Mouse (Mus musculus) forebrain, embryonic 13.5 days (tissue): ENCODE data around the gene Gm42791. TPM values are rescaled to one million over a fixed set of nuclear protein-coding genes. Genes with fewer than 3 reads are reported as not detected.

Source experiments
- ATAC-seq: fragments of 200-750 bp; cut with Nextera tagmentation; 2 replicates; pipeline ENCODE4 v1.8.0; 2017
- H3K27ac ChIP-seq: fragments of 300-500 bp; sonication (generic); 2 replicates; pipeline ENCODE4 v1.5.1; 2015; ENCODE audit warnings: inconsistent platforms, mild to moderate bottlenecking, moderate library complexity
- H3K27me3 ChIP-seq: fragments of 300-500 bp; sonication (generic); 2 replicates; pipeline ENCODE4 v1.6.1; 2015; ENCODE audit warnings: mild to moderate bottlenecking, inconsistent platforms
- H3K36me3 ChIP-seq: fragments of 300-500 bp; sonication (generic); 2 replicates; pipeline ENCODE4 v1.6.1; 2015; ENCODE audit warnings: mild to moderate bottlenecking, inconsistent platforms; ENCODE audit not compliant: poor library complexity, severe bottlenecking
- H3K4me1 ChIP-seq: fragments of 300-500 bp; sonication (generic); 2 replicates; pipeline ENCODE4 v1.6.1; 2015; ENCODE audit warnings: inconsistent platforms
- H3K4me2 ChIP-seq: fragments of 300-500 bp; sonication (generic); 2 replicates; pipeline ENCODE4 v1.6.1; 2015; ENCODE audit warnings: inconsistent platforms, mild to moderate bottlenecking, moderate library complexity
- H3K4me3 ChIP-seq: fragments of 300-500 bp; sonication (generic); 2 replicates; pipeline ENCODE4 v1.5.1; 2015; ENCODE audit warnings: mild to moderate bottlenecking, inconsistent platforms
- H3K9ac ChIP-seq: fragments of 300-500 bp; sonication (generic); 2 replicates; pipeline ENCODE4 v1.6.1; 2015; ENCODE audit warnings: mild to moderate bottlenecking, inconsistent platforms
- H3K9me3 ChIP-seq: fragments of 300-500 bp; sonication (generic); replicated peaks from 2 replicates; pipeline ENCODE4 v1.6.1; 2016; ENCODE audit warnings: inconsistent platforms
- WGBS: fragments of 180-500 bp; shearing (Covaris S2); methylation state at CpG from one replicate; pipeline ENCODE4 v1.1.7; 2015; 5-methylcytosine and 5-hydroxymethylcytosine counted together
- polyA plus RNA-seq: library from polyadenylated mRNA; unstranded; fragments of >200 nt; fragmentation: Nextera tagmentation; extraction: Ambion mirVana; gene quantifications from 2 replicates; pipeline ENCODE4 v1.2.1, GENCODE M21; 2015

The Gm42791 gene
- polyA plus RNA-seq, 1 experiment from 2014 or later = 3.5 TPM

DNA sequence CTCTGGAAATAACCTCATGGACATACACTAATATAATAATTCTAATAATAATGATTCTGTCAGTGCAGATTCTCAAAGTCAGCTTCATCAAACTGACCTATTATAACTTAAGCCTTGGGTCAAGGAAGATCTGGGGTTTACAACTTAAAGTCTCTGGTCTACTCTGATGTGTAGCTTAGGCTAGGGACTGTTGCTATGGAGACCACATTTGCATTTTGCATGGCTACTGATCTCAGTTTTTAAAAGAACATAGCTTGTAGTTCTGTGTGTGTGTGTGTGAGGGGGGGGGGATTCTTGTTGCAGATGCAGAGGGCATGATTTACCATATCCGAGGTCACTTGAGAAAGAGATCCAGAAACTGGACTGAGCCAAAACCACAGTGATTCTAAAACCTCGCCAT, 49.2 kb downstream of the Gm42791 start:
- H3K4me2 ChIP-seq = no peak overlapping the region
- WGBS = 72% methylated on average over 2 of the region's 2 CpGs
- 0 out of 2 replicates have a peak, but pooled peaks cover 4% of the 10 kb centered on the region for H3K9me3 ChIP-seq
- ATAC-seq = no peak
- no peaks in the 10 kb centered on the region for H3K4me1 ChIP-seq
- no peak overlapping the region for H3K9ac ChIP-seq
- no peak overlapping the region for H3K4me3 ChIP-seq
- no peaks in the 10 kb centered on the region for H3K36me3 ChIP-seq
- H3K27ac ChIP-seq = no peak overlapping the region
- H3K27me3 ChIP-seq = no peaks in the 10 kb centered on the region

DNA sequence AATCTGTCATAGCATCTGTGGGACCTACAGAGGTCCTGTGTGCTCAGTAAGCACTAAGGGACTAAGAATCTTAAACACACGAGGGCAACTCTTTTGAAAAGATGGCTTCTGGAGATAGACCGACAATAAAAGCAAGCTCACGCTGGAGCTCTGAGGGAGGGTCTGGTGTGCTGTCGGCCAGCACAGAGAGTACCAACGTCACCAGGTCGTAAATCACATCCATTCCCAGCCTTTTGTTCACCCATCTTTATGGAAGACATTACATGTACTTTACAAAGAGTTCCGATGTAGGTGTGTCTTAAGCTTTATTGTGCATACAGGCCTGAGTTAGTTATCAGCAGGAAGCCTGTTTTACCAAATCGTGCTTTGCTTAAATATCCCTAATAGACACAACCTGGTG, 50.9 kb downstream of the Gm42791 start:
- no peak overlapping the region for H3K27ac ChIP-seq
- no peaks in the 10 kb centered on the region for H3K36me3 ChIP-seq
- WGBS = 75% methylated on average over 8 of the region's 8 CpGs
- no peaks in the 10 kb centered on the region for H3K27me3 ChIP-seq
- H3K9me3 ChIP-seq = 0 out of 2 replicates have a peak, but pooled peaks cover 4% of the 10 kb centered on the region
- ATAC-seq = no peak
- H3K4me3 ChIP-seq = no peak overlapping the region
- H3K4me2 ChIP-seq = no peak overlapping the region
- H3K9ac ChIP-seq = no peak overlapping the region
- H3K4me1 ChIP-seq = no peaks in the 10 kb centered on the region

DNA sequence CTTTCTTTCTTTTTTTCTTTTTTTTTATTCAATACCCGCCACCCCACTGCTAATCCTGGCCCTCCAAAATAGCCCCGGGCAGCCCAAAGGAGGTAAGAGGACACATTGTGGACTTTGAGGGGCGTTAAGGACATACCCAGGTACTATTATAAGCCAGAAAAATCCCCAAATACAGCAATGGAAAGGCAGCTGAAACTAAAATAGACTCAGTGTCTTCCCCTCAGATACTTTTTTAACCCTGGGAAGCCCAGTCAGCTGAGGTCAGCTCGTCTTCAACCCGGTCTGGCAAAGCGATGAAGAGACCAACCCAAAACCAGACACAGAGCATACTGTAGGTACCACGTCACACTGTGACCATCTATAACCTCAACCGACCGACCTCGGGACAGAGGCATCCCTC, 51.5 kb downstream of the Gm42791 start:
- no peak overlapping the region for H3K4me3 ChIP-seq
- H3K4me1 ChIP-seq = no peaks in the 10 kb centered on the region
- H3K9me3 ChIP-seq = 0 out of 2 replicates have a peak, but pooled peaks cover 4% of the 10 kb centered on the region
- ATAC-seq = no peak
- H3K27me3 ChIP-seq = no peaks in the 10 kb centered on the region
- WGBS = 73% methylated on average over 10 of the region's 10 CpGs
- no peaks in the 10 kb centered on the region for H3K36me3 ChIP-seq
- no peak overlapping the region for H3K9ac ChIP-seq
- H3K4me2 ChIP-seq = no peak overlapping the region
- H3K27ac ChIP-seq = no peak overlapping the region

DNA sequence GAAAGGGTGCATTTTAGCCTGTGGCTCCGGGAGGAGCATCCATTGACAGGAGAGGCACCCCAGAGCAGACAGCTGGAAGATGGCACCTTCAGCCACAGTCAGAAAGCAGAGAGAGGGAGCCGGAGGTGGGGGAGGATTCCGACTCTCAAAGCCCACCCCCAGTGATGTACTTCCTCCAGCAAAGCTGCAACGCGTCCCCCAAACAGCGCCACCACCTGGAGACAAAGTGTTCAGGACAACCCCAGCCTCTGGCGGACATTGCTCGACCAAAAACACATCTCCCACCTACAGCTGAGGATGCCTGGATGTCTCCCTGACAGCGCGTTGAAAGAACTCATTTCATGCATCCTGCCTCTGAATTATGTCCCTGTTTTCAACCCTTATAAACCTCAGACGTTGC, 52.0 kb downstream of the Gm42791 start:
- WGBS = 68% methylated on average over 11 of the region's 11 CpGs
- ATAC-seq = no peak
- no peak overlapping the region for H3K4me3 ChIP-seq

DNA sequence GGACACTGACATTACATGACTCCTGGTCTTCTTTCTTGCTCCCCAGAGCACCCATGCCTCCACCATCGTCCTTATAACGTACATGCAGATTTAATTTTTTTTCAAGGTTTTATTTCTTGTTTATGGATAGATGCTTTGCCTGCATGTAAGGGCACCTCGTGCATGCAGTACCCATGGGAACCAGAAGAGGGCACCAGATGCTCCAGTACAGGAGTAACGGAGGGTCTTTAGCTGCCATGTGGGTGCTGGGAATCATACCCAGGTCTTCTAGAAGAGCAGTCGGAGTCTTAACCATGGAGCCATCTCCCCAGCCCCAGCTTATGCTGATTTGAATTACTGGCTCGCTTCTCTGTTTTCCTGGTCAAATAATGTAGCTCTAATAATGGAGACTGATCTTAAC, 52.6 kb downstream of the Gm42791 start:
- Histone ChIP-seq H3K4me1 (no peaks in the 10 kb centered on the region), H3K9ac (no peak overlapping the region), H3K4me3 (no peak overlapping the region), H3K4me2 (no peak overlapping the region), H3K36me3 (no peaks in the 10 kb centered on the region), H3K27ac (no peak overlapping the region), H3K9me3 (0 out of 2 replicates have a peak, but pooled peaks cover 4% of the 10 kb centered on the region), H3K27me3 (no peaks in the 10 kb centered on the region)
- no peak for ATAC-seq
- WGBS = 96% methylated on average over 6 of the region's 6 CpGs

More for the DNA sequence above, 52.0 kb downstream of the Gm42791 start:
- Histone ChIP-seq H3K4me1 (no peaks in the 10 kb centered on the region), H3K9ac (no peak overlapping the region), H3K27ac (no peak overlapping the region), H3K27me3 (no peaks in the 10 kb centered on the region), H3K9me3 (0 out of 2 replicates have a peak, but pooled peaks cover 4% of the 10 kb centered on the region), H3K4me2 (no peak overlapping the region), H3K36me3 (no peaks in the 10 kb centered on the region)

DNA sequence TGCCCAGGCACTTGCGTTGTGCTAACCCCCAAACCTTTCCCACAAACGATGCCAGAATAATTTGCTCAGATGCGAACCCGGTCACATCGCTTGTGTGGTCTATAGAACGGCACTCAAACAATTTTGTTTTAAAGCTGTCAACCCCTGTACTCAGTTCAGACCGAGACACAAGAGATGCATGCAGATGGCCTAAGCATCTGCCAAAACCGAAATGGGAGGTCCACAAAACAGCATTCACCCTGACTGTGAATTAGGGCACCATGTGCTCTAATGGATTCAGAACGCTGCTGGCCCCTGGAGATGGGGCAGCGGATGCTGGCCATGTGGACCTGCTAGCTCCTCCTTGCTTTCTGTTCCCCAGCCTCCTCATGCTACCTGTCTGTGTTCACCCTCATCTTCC, 53.1 kb downstream of the Gm42791 start:
- Histone ChIP-seq H3K4me2 (no peak overlapping the region), H3K27me3 (no peaks in the 10 kb centered on the region), H3K36me3 (no peaks in the 10 kb centered on the region), H3K9ac (no peak overlapping the region), H3K4me1 (no peaks in the 10 kb centered on the region), H3K27ac (no peak overlapping the region), H3K4me3 (no peak overlapping the region), H3K9me3 (0 out of 2 replicates have a peak, but pooled peaks cover 4% of the 10 kb centered on the region)
- 80% methylated on average over 10 of the region's 10 CpGs for WGBS
- peak; percentile 30; the same call in 1 of the 2 replicates for ATAC-seq

GRCm38 (mm10) chr5:148939948-148940382, 55.0 kb downstream of the Gm42791 start:
- H3K4me2 ChIP-seq = no peak overlapping the region
- no peak overlapping the region for H3K4me3 ChIP-seq
- 0 out of 2 replicates have a peak, but pooled peaks cover 4% of the 10 kb centered on the region for H3K9me3 ChIP-seq
- H3K4me1 ChIP-seq = no peaks in the 10 kb centered on the region
- no peak for ATAC-seq
- no peaks in the 10 kb centered on the region for H3K27me3 ChIP-seq
- H3K27ac ChIP-seq = no peak overlapping the region
- no peaks in the 10 kb centered on the region for H3K36me3 ChIP-seq
- no peak overlapping the region for H3K9ac ChIP-seq
- WGBS = 72% methylated on average over 11 of the region's 11 CpGs

GRCm38 (mm10) chr5:148936516-148936951, 58.4 kb downstream of the Gm42791 start:
- Histone ChIP-seq H3K27me3 (no peaks in the 10 kb centered on the region), H3K9ac (no peak overlapping the region), H3K27ac (no peak overlapping the region), H3K4me2 (no peak overlapping the region), H3K4me3 (no peak overlapping the region), H3K4me1 (0 out of 2 replicates have a peak, but pooled peaks cover 3% of the 10 kb centered on the region), H3K9me3 (no peaks in the 10 kb centered on the region), H3K36me3 (no peaks in the 10 kb centered on the region)
- no peak for ATAC-seq
- 90% methylated on average over 3 of the region's 3 CpGs for WGBS

- no peak overlapping the region for H3K4me3 ChIP-seq
- H3K27ac ChIP-seq = no peak overlapping the region
- no peaks in the 10 kb centered on the region for H3K27me3 ChIP-seq
- 0 out of 2 replicates have a peak, but pooled peaks cover 3% of the 10 kb centered on the region for H3K4me1 ChIP-seq
- H3K4me2 ChIP-seq = no peak overlapping the region
- WGBS = 83% methylated on average over 6 of the region's 6 CpGs
- no peaks in the 10 kb centered on the region for H3K9me3 ChIP-seq
- H3K36me3 ChIP-seq = no peaks in the 10 kb centered on the region
- no peak for ATAC-seq
- H3K9ac ChIP-seq = no peak overlapping the region
Observed at GRCm38 (mm10) chr5:148935871-148936270, 59.1 kb downstream of the Gm42791 start.

GRCm38 (mm10) chr5:148935071-148935821, 59.7 kb downstream of the Gm42791 start:
- Histone ChIP-seq H3K9ac (no peak overlapping the region), H3K4me2 (no peak overlapping the region), H3K4me1 (0 out of 2 replicates have a peak, but pooled peaks cover 3% of the 10 kb centered on the region), H3K4me3 (no peak overlapping the region), H3K36me3 (no peaks in the 10 kb centered on the region), H3K27ac (no peak overlapping the region), H3K27me3 (no peaks in the 10 kb centered on the region), H3K9me3 (no peaks in the 10 kb centered on the region)
- no peak for ATAC-seq
- WGBS = 46% methylated on average over 7 of the region's 7 CpGs

DNA sequence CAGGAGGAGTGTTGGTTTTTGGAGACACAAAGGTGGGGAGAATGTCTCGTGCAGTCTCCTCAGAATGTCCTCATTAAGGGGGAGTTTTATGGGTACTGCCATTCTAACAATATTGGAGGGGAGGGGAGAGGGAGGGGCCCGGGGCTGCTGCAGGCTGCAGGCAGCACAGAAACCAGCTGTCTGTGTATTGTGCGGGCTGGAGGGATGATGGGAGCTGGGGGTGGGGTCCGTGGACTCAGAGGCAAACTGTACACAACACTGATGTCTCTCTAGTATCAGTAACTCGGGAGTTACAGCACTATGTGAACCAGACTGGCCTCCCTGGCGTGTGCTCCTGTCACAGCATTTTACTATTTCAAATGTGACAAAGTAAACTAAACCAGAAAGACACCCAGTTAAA, 60.5 kb downstream of the Gm42791 start:
- no peak overlapping the region for H3K9ac ChIP-seq
- no peak overlapping the region for H3K4me2 ChIP-seq
- peak; percentile 41; the same call in 1 of the 2 replicates for ATAC-seq
- H3K36me3 ChIP-seq = no peaks in the 10 kb centered on the region
- 0 out of 2 replicates have a peak, but pooled peaks cover 3% of the 10 kb centered on the region for H3K4me1 ChIP-seq
- H3K4me3 ChIP-seq = no peak overlapping the region
- H3K9me3 ChIP-seq = no peaks in the 10 kb centered on the region
- 55% methylated on average over 6 of the region's 6 CpGs for WGBS
- H3K27ac ChIP-seq = no peak overlapping the region
- H3K27me3 ChIP-seq = no peaks in the 10 kb centered on the region

DNA sequence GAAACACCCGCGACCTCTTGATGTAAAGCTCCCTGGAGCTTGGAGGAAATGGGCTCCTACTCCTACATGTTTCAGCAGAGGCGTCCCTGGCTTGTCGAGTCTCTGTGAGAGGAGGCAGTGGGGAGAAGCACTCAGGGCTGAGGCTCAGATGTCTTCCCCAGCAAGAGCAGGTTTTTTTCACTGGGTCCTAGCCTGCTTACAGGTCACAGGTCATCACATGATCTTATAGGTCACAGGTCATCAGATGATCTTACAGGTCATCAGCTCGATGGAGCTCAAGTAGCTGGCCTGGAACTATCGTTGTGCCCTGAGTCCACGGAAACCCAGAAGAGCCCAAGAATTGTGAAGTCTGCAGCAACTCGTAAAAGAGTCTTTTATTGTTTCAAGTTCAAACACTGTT, 61.2 kb downstream of the Gm42791 start:
- Histone ChIP-seq H3K4me1 (peaks cover 9% of the 10 kb centered on the region; the same call in 1 of the 2 replicates), H3K9me3 (no peaks in the 10 kb centered on the region)
- 84% methylated on average over 8 of the region's 8 CpGs for WGBS

More for the DNA sequence above, 61.2 kb downstream of the Gm42791 start:
- H3K4me3 ChIP-seq = no peak overlapping the region
- H3K36me3 ChIP-seq = no peaks in the 10 kb centered on the region
- no peaks in the 10 kb centered on the region for H3K27me3 ChIP-seq
- ATAC-seq = no peak
- no peak overlapping the region for H3K4me2 ChIP-seq
- no peak overlapping the region for H3K9ac ChIP-seq
- no peak overlapping the region for H3K27ac ChIP-seq
